Mouse (Mus musculus) CH12.LX (cell line): ENCODE results near the gene Iqch.
A peak's percentile ranks its signal among the peaks of the same experiment; 100 is the strongest.

Experiments
- CHD1 ChIP-seq: IDR thresholded peaks from 2 replicates; pipeline ENCODE4 v1.6.1; 2012; ENCODE audit warnings: low read depth, low read length, improper control_type of control experiment, inconsistent platforms
- EP300 ChIP-seq: IDR thresholded peaks from 2 replicates; pipeline ENCODE4 v1.6.1; 2011; ENCODE audit warnings: low read length, improper control_type of control experiment
- GABPA ChIP-seq: IDR thresholded peaks from 2 replicates; pipeline ENCODE4 v1.6.1; 2012; ENCODE audit warnings: low read depth, low read length, improper control_type of control experiment, inconsistent platforms; ENCODE audit not compliant: insufficient replicate concordance
- JUN ChIP-seq: IDR thresholded peaks from 2 replicates; pipeline ENCODE4 v1.6.1; 2011; ENCODE audit warnings: low read depth, mild to moderate bottlenecking, low read length, improper control_type of control experiment, moderate library complexity; ENCODE audit not compliant: insufficient read depth
- POLR2A ChIP-seq: IDR thresholded peaks from 2 replicates; pipeline ENCODE4 v1.6.1; 2011; ENCODE audit warnings: low read depth, mild to moderate bottlenecking, improper control_type of control experiment, low read length
- ZC3H11A ChIP-seq: IDR thresholded peaks from 2 replicates; pipeline ENCODE4 v1.6.1; 2012; ENCODE audit warnings: low read depth, mild to moderate bottlenecking, inconsistent platforms, low read length, improper control_type of control experiment
- ZMIZ1 ChIP-seq: IDR thresholded peaks from 2 replicates; pipeline ENCODE4 v1.6.1; 2012; ENCODE audit warnings: low read depth, mild to moderate bottlenecking, inconsistent platforms, low read length, improper control_type of control experiment
- ZNF384 ChIP-seq: IDR thresholded peaks from 2 replicates; pipeline ENCODE4 v1.6.1; 2012; ENCODE audit warnings: low read depth, low read length, improper control_type of control experiment, inconsistent platforms

DNA sequence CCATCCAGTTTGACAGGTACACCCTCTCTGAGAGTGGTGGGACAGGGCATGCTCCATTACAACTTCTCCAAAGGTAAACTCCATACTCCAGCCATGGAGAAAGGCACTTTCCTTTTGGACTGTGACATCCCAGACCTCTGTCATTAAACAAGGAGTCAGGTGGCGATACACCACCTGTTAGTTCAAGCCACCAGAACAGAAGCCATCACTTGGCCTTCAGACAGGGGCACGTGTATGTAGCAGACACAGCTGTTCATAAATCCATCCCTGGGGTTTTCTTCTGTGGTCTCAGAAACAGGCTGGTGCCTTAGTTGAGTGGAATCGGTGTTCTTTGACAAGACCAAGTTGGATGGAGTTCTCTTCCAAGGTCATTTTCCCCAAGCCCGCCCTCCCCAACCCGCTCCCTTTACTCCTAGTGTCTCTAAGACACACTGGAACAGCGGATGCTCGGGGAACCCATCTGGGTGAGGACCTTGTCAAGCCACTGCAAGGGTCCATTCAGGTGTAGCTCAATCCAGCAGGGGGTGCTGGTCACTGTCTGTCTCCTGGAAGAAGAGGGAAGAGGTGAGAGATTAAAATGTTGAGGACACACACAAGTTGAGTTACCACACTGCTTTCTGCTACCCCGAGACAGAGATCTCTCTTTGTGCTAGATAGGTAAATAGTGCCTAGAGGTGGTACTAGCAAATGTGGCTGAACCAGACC lies 47.7 kb upstream of the Iqch start:
- TF ChIP-seq ZC3H11A (peak; percentile 51; the same call in 1 of the 2 replicates), EP300 (no peak), CHD1 (no peak), ZMIZ1 (no peak), GABPA (no peak), JUN (no peak), ZNF384 (no peak), POLR2A (no peak)
